Mouse (Mus musculus) liver, postnatal 0 days (tissue): Measurements from ENCODE around the gene Wscd2. TPM values are rescaled to one million over a fixed set of nuclear protein-coding genes. Genes with fewer than 3 reads are reported as not detected.

Source experiments
- ATAC-seq: fragments of 200-750 bp; cut with Nextera tagmentation; 2 replicates; pipeline ENCODE4 v1.8.0; 2017; ENCODE audit warnings: mild to moderate bottlenecking, moderate library complexity
- DNase-seq: peaks from one replicate; pipeline ENCODE4 v3.0.0-alpha.2; 2016
- H3K27ac ChIP-seq: fragments of 300-500 bp; sonication (generic); 2 replicates; pipeline ENCODE4 v1.5.1; 2014; ENCODE audit warnings: antibody characterized with exemption, moderate library complexity, mild to moderate bottlenecking, low read depth
- H3K27me3 ChIP-seq: fragments of 300-500 bp; sonication (generic); 2 replicates; pipeline ENCODE4 v1.6.1; 2014; ENCODE audit warnings: low read length, control low read depth, mixed read lengths; ENCODE audit not compliant: insufficient read depth
- H3K36me3 ChIP-seq: fragments of 300-500 bp; sonication (generic); replicated peaks from 2 replicates; pipeline ENCODE4 v1.6.1; 2014; ENCODE audit warnings: mild to moderate bottlenecking, control low read depth, low read length, moderate library complexity, mixed read lengths; ENCODE audit not compliant: insufficient read depth
- H3K4me1 ChIP-seq: fragments of 300-500 bp; sonication (generic); 2 replicates; pipeline ENCODE4 v1.6.1; 2014; ENCODE audit warnings: antibody characterized with exemption, mild to moderate bottlenecking, control low read depth; ENCODE audit not compliant: insufficient read depth
- H3K4me2 ChIP-seq: fragments of 300-500 bp; sonication (generic); 2 replicates; pipeline ENCODE4 v1.6.1; 2014; ENCODE audit warnings: low read depth, mild to moderate bottlenecking, low read length, moderate library complexity, mixed read lengths
- H3K4me3 ChIP-seq: fragments of 300-500 bp; sonication (generic); 2 replicates; pipeline ENCODE4 v1.5.1; 2014; ENCODE audit warnings: low read depth, low read length
- H3K9ac ChIP-seq: fragments of 300-500 bp; sonication (generic); replicated peaks from 2 replicates; pipeline ENCODE4 v1.6.1; 2014; ENCODE audit warnings: mild to moderate bottlenecking, moderate library complexity
- H3K9me3 ChIP-seq: fragments of 300-500 bp; sonication (generic); 2 replicates; pipeline ENCODE4 v1.6.1; 2016; ENCODE audit warnings: mild to moderate bottlenecking, control low read depth, low read length, mixed read lengths
- CTCF ChIP-seq: sonication (generic); IDR thresholded peaks from 2 replicates; pipeline ENCODE4 v1.5.1; 2016; ENCODE audit warnings: antibody characterized with exemption, low read depth
- EP300 ChIP-seq: IDR thresholded peaks from 2 replicates; pipeline ENCODE4 v1.6.1; 2016; ENCODE audit warnings: antibody characterized with exemption, low read depth, mild to moderate bottlenecking
- WGBS: fragments of 180-500 bp; shearing (Covaris S2); extraction: QIAGEN DNeasy Blood & Tissue Kit; methylation state at CpG from one replicate; pipeline ENCODE4 v1.1.7; 2014; ENCODE audit not compliant: insufficient replicate concordance; 5-methylcytosine and 5-hydroxymethylcytosine counted together
- polyA plus RNA-seq: library from polyadenylated mRNA; unstranded; fragments of >200 nt; fragmentation: Nextera tagmentation; extraction: Ambion mirVana; gene quantifications from 2 replicates; pipeline ENCODE4 v1.2.1, GENCODE M21; 2015

The Wscd2 gene
- polyA plus RNA-seq, 1 experiment from 2014 or later: not detected

DNA sequence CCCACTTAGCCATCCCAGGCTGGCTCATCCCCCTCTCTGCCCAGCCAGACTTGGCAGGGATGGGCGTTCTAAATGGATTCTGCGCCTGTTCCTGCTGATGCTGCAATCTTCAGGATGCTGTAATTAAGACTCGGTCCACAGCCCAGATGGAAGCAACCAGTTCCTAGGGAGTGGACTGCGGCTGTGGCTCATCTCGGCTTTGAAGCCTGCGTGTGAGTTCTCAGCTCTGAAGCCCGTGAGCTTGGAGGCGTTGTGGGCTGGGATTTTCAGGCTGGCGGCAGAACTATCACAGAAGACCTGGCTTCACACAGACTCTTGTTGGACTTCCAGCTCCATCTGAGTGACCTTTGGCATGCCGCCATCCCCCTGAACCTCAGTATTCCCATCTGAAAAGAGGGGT is 34.1 kb upstream of the Wscd2 start:
- no peak overlapping the region for H3K27ac ChIP-seq
- H3K36me3 ChIP-seq: no peaks in the 10 kb centered on the region
- DNase-seq (no peak), ATAC-seq (no peak)
- H3K4me1 ChIP-seq: no peaks in the 10 kb centered on the region
- no peak overlapping the region for H3K9ac ChIP-seq
- no peak for TF ChIP-seq EP300
- TF ChIP-seq CTCF: no peak
- 0 out of 2 replicates have a peak, but pooled peaks cover 5% of the 10 kb centered on the region for H3K27me3 ChIP-seq
- no peak overlapping the region for H3K4me2 ChIP-seq
- H3K4me3 ChIP-seq: no peak overlapping the region
- no peaks in the 10 kb centered on the region for H3K9me3 ChIP-seq
- 77% methylated on average over 10 of the region's 10 CpGs for WGBS

DNA sequence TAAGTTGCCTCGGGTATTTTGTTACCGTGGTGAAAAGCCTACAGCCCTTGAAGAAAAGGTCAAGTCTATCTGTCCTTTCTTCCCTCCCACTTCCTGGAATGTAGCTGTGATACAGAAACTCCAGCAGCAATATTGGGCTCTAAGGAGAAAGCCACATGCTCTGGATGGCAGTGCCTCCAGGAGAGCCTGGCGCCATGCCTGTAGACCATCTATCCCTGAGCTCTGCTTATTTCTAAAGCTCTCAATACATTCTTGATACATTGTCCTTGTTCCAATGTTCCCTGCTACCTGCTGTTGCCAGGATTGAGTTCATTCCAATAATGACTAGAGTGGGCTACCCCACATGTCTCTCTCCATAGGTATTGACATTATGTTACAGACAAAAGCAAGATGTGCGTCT is 33.4 kb upstream of the Wscd2 start:
- Histone ChIP-seq H3K27me3 (0 out of 2 replicates have a peak, but pooled peaks cover 5% of the 10 kb centered on the region), H3K4me2 (no peak overlapping the region), H3K36me3 (no peaks in the 10 kb centered on the region), H3K9me3 (no peaks in the 10 kb centered on the region), H3K9ac (no peak overlapping the region), H3K4me3 (no peak overlapping the region), H3K4me1 (no peaks in the 10 kb centered on the region), H3K27ac (no peak overlapping the region)
- 81% methylated on average over 4 of the region's 4 CpGs for WGBS
- DNase-seq (no peak), ATAC-seq (no peak)
- no peak for TF ChIP-seq EP300
- TF ChIP-seq CTCF: no peak

GRCm38 (mm10) chr5:113457260-113457659 is 32.9 kb upstream of the Wscd2 start:
- Histone ChIP-seq H3K4me3 (no peak overlapping the region), H3K27ac (no peak overlapping the region), H3K27me3 (peaks cover 5% of the 10 kb centered on the region; the same call in 1 of the 2 replicates), H3K36me3 (no peaks in the 10 kb centered on the region), H3K9me3 (no peaks in the 10 kb centered on the region), H3K4me1 (no peaks in the 10 kb centered on the region), H3K9ac (no peak overlapping the region), H3K4me2 (no peak overlapping the region)
- 74% methylated on average over 6 of the region's 6 CpGs for WGBS
- DNase-seq: no peak
- ATAC-seq: no peak
- TF ChIP-seq CTCF: no peak
- TF ChIP-seq EP300: no peak

DNA sequence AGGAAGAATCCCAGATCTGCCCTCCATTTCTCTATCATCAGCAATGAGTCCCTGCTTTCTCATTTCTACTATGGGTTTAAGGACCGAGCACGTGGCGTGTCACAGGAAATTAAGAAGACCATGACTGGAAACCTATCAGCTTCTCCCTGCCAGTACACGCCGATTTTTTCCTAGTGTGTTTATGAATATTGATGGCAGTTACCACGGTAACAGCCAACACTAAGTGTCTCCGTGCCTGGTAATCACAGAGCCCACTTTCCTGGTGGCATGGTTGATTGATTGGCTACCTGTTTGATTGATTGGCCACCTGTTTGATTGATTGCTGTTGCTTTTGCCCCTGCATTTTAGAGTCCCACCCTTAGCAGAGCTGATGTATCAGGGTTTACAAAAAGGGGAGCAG is 30.2 kb upstream of the Wscd2 start:
- H3K27me3 ChIP-seq: peaks cover 5% of the 10 kb centered on the region; the same call in 1 of the 2 replicates
- H3K9me3 ChIP-seq: no peaks in the 10 kb centered on the region
- WGBS: 63% methylated on average over 7 of the region's 7 CpGs
- H3K9ac ChIP-seq: no peak overlapping the region
- H3K4me1 ChIP-seq: no peaks in the 10 kb centered on the region
- ATAC-seq (no peak), DNase-seq (no peak)
- no peak overlapping the region for H3K4me2 ChIP-seq
- no peak for TF ChIP-seq CTCF
- no peaks in the 10 kb centered on the region for H3K36me3 ChIP-seq
- H3K4me3 ChIP-seq: no peak overlapping the region
- H3K27ac ChIP-seq: no peak overlapping the region

- DNase-seq: no peak
- Histone ChIP-seq H3K4me1 (no peaks in the 10 kb centered on the region), H3K4me2 (no peak overlapping the region), H3K27me3 (peaks cover 5% of the 10 kb centered on the region; the same call in 1 of the 2 replicates), H3K9me3 (no peaks in the 10 kb centered on the region), H3K4me3 (no peak overlapping the region), H3K27ac (no peak overlapping the region), H3K36me3 (no peaks in the 10 kb centered on the region), H3K9ac (no peak overlapping the region)
- TF ChIP-seq CTCF: no peak
- no peak for TF ChIP-seq EP300
- WGBS: 23% methylated on average over 16 of the region's 16 CpGs
- no peak for ATAC-seq
Observed at GRCm38 (mm10) chr5:113461582-113461981, 28.6 kb upstream of the Wscd2 start.

GRCm38 (mm10) chr5:113461998-113462625 is 28.0 kb upstream of the Wscd2 start:
- no peak overlapping the region for H3K9ac ChIP-seq
- H3K9me3 ChIP-seq: no peaks in the 10 kb centered on the region
- DNase-seq (no peak), ATAC-seq (no peak)
- WGBS: 44% methylated on average over 21 of the region's 21 CpGs
- H3K4me2 ChIP-seq: no peak overlapping the region
- TF ChIP-seq CTCF: no peak
- no peak for TF ChIP-seq EP300
- H3K4me1 ChIP-seq: no peaks in the 10 kb centered on the region
- no peak overlapping the region for H3K4me3 ChIP-seq
- H3K27me3 ChIP-seq: peaks cover 5% of the 10 kb centered on the region; the same call in 1 of the 2 replicates
- no peaks in the 10 kb centered on the region for H3K36me3 ChIP-seq
- no peak overlapping the region for H3K27ac ChIP-seq
